Mouse (Mus musculus) spleen, adult 18-20 months (tissue): ENCODE measurements around the gene Slc43a1.
"Not testable (repeated sequence)": the region's sequence is repeated elsewhere in the genome, so short reads cannot be mapped to it uniquely, and the experiment has no call there.

Experiments
- DNase-seq, 2 experiments: peaks; one replicate each; pipeline ENCODE4 v3.0.0; 2022; ENCODE audit warnings: mixed read lengths in 2 of 2

Gene Slc43a1

DNA sequence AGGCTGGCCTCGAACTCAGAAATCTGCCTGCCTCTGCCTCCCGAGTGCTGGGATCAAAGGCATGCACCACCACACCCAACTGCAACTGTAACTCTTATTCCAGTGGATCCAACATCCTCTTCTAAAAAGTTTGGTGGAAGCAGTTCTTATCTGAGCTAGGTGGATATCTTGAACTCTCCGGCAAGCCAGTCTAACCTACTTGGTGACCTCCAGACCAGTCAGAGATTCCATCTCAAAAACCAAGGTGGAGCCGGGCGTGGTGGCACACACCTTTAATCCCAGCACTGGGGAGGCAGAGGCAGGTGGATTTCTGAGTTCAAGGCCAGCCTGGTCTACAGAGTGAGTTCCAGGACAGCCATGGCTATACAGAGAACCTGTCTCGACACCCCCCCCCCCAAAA, 58.0 kb downstream of the Slc43a1 start:
- not testable (repeated sequence) for DNase-seq

DNA sequence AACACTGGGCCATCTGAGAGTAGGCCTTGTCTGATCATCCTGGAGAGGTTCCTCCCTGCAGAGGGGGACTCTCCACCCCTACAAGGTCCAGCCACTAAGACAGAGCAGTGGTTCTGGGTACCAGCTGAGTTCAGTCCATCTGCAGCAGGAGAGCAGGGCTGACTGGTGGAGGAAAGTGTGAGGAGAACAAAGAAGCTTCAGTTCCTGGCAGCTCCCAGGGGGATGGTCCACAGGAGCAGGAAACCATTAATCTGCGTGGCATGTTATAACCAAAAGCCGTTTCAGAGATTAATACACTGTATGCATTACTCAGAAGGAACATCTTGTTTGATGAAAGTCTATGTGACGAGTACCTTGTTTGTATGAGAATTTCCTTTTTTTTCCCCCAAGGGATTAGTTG, 74.1 kb downstream of the Slc43a1 start:
- no peak for DNase-seq
